Mouse (Mus musculus) stomach, embryonic 15.5 days (tissue): ENCODE measurements around the gene Sema4d. TPM values are rescaled to one million over a fixed set of nuclear protein-coding genes. Genes with fewer than 3 reads are reported as not detected.

Experiments used
- ATAC-seq: fragments of 200-750 bp; cut with Nextera tagmentation; 2 replicates; pipeline ENCODE4 v1.8.0; 2017; ENCODE audit warnings: low read depth, moderate number of reproducible peaks, moderate TSS enrichment; ENCODE audit not compliant: insufficient read depth, low FRiP score
- H3K27ac ChIP-seq: fragments of 300-500 bp; sonication (generic); 2 replicates; pipeline ENCODE4 v1.5.1; 2015; ENCODE audit warnings: mild to moderate bottlenecking, inconsistent platforms
- H3K27me3 ChIP-seq: fragments of 300-500 bp; sonication (generic); replicated peaks from 2 replicates; pipeline ENCODE4 v1.6.1; 2015; ENCODE audit warnings: inconsistent platforms
- H3K36me3 ChIP-seq: fragments of 300-500 bp; sonication (generic); 2 replicates; pipeline ENCODE4 v1.6.1; 2015; ENCODE audit warnings: inconsistent platforms
- H3K4me1 ChIP-seq: fragments of 300-500 bp; sonication (generic); 2 replicates; pipeline ENCODE4 v1.6.1; 2015; ENCODE audit warnings: inconsistent platforms
- H3K4me2 ChIP-seq: fragments of 300-500 bp; sonication (generic); 2 replicates; pipeline ENCODE4 v1.6.1; 2015; ENCODE audit warnings: mild to moderate bottlenecking, inconsistent platforms
- H3K4me3 ChIP-seq: fragments of 300-500 bp; sonication (generic); replicated peaks from 2 replicates; pipeline ENCODE4 v1.5.1; 2015; ENCODE audit warnings: inconsistent platforms
- H3K9ac ChIP-seq: fragments of 300-500 bp; sonication (generic); 2 replicates; pipeline ENCODE4 v1.6.1; 2015; ENCODE audit warnings: inconsistent platforms
- H3K9me3 ChIP-seq: fragments of 300-500 bp; sonication (generic); 2 replicates; pipeline ENCODE4 v1.6.1; 2016; ENCODE audit warnings: inconsistent platforms
- WGBS: fragments of 180-500 bp; shearing (Covaris S2); methylation state at CpG from one replicate; pipeline ENCODE4 v1.1.7; 2015; 5-methylcytosine and 5-hydroxymethylcytosine counted together
- polyA plus RNA-seq: library from polyadenylated mRNA; unstranded; fragments of >200 nt; fragmentation: Nextera tagmentation; extraction: Ambion mirVana; gene quantifications from 2 replicates; pipeline ENCODE4 v1.2.1, GENCODE M21; 2015

Gene Sema4d
- polyA plus RNA-seq, 1 experiment from 2014 or later = 10.2 TPM

- Histone ChIP-seq H3K4me2 (peak overlapping the region; percentile 16; the same call in 1 of the 2 replicates), H3K36me3 (no peaks in the 10 kb centered on the region), H3K9ac (no peak overlapping the region), H3K27ac (no peak overlapping the region), H3K4me1 (no peaks in the 10 kb centered on the region), H3K27me3 (no peaks in the 10 kb centered on the region), H3K4me3 (no peak overlapping the region), H3K9me3 (no peaks in the 10 kb centered on the region)
- 50% methylated on average over 22 of the region's 22 CpGs for WGBS
- no peak for ATAC-seq
Measured at GRCm38 (mm10) chr13:51705882-51706854, 87.4 kb downstream of the Sema4d start.

- ATAC-seq = no peak
- no peaks in the 10 kb centered on the region for H3K36me3 ChIP-seq
- no peak overlapping the region for H3K9ac ChIP-seq
- H3K9me3 ChIP-seq = no peaks in the 10 kb centered on the region
- no peak overlapping the region for H3K4me3 ChIP-seq
- 85% methylated on average over 5 of the region's 5 CpGs for WGBS
- no peaks in the 10 kb centered on the region for H3K27me3 ChIP-seq
- no peak overlapping the region for H3K27ac ChIP-seq
- no peaks in the 10 kb centered on the region for H3K4me1 ChIP-seq
- H3K4me2 ChIP-seq = no peak overlapping the region
Measured at GRCm38 (mm10) chr13:51703893-51704292, 89.7 kb downstream of the Sema4d start.

GRCm38 (mm10) chr13:51698318-51698717 lies 95.2 kb downstream of the Sema4d start:
- WGBS = 68% methylated on average over 3 of the region's 3 CpGs
- no peak overlapping the region for H3K4me3 ChIP-seq
- no peak overlapping the region for H3K4me2 ChIP-seq
- H3K4me1 ChIP-seq = no peaks in the 10 kb centered on the region
- H3K36me3 ChIP-seq = no peaks in the 10 kb centered on the region
- ATAC-seq = no peak
- H3K27me3 ChIP-seq = no peaks in the 10 kb centered on the region
- no peak overlapping the region for H3K9ac ChIP-seq
- H3K27ac ChIP-seq = no peak overlapping the region
- H3K9me3 ChIP-seq = no peaks in the 10 kb centered on the region

- 49% methylated on average over 4 of the region's 4 CpGs for WGBS
- Histone ChIP-seq H3K9ac (no peak overlapping the region), H3K4me3 (no peak overlapping the region), H3K4me1 (no peaks in the 10 kb centered on the region), H3K27ac (no peak overlapping the region), H3K9me3 (no peaks in the 10 kb centered on the region), H3K36me3 (no peaks in the 10 kb centered on the region), H3K27me3 (no peaks in the 10 kb centered on the region), H3K4me2 (no peak overlapping the region)
- ATAC-seq = no peak
Measured at GRCm38 (mm10) chr13:51697897-51698296, 95.7 kb downstream of the Sema4d start.

GRCm38 (mm10) chr13:51697455-51697854 lies 96.1 kb downstream of the Sema4d start:
- WGBS = 69% methylated on average over 6 of the region's 6 CpGs
- Histone ChIP-seq H3K9ac (no peak overlapping the region), H3K4me2 (no peak overlapping the region), H3K27ac (no peak overlapping the region), H3K27me3 (no peaks in the 10 kb centered on the region), H3K9me3 (no peaks in the 10 kb centered on the region), H3K4me1 (no peaks in the 10 kb centered on the region), H3K36me3 (no peaks in the 10 kb centered on the region), H3K4me3 (no peak overlapping the region)
- ATAC-seq = peak; percentile 45; the same call in 1 of the 2 replicates

GRCm38 (mm10) chr13:51696481-51696880 lies 97.1 kb downstream of the Sema4d start:
- ATAC-seq = no peak

GRCm38 (mm10) chr13:51688688-51689087 lies 104.9 kb downstream of the Sema4d start:
- H3K27me3 ChIP-seq = no peaks in the 10 kb centered on the region
- no peak overlapping the region for H3K4me3 ChIP-seq
- H3K36me3 ChIP-seq = peaks cover 29% of the 10 kb centered on the region
- H3K27ac ChIP-seq = no peak overlapping the region
- ATAC-seq = no peak
- no peaks in the 10 kb centered on the region for H3K9me3 ChIP-seq
- 51% methylated on average over 3 of the region's 3 CpGs for WGBS
- H3K9ac ChIP-seq = no peak overlapping the region
- no peaks in the 10 kb centered on the region for H3K4me1 ChIP-seq
- no peak overlapping the region for H3K4me2 ChIP-seq

More at GRCm38 (mm10) chr13:51696481-51696880, 97.1 kb downstream of the Sema4d start:
- Histone ChIP-seq H3K36me3 (no peaks in the 10 kb centered on the region), H3K27me3 (no peaks in the 10 kb centered on the region), H3K4me3 (no peak overlapping the region), H3K9me3 (no peaks in the 10 kb centered on the region), H3K4me2 (no peak overlapping the region), H3K4me1 (no peaks in the 10 kb centered on the region), H3K27ac (no peak overlapping the region), H3K9ac (no peak overlapping the region)

GRCm38 (mm10) chr13:51686966-51687365 lies 106.6 kb downstream of the Sema4d start:
- no peak overlapping the region for H3K27ac ChIP-seq
- no peak overlapping the region for H3K4me2 ChIP-seq
- no peaks in the 10 kb centered on the region for H3K27me3 ChIP-seq
- 89% methylated on average over 5 of the region's 5 CpGs for WGBS
- no peak overlapping the region for H3K9ac ChIP-seq
- no peak for ATAC-seq
- H3K36me3 ChIP-seq = peaks cover 43% of the 10 kb centered on the region
- no peaks in the 10 kb centered on the region for H3K9me3 ChIP-seq
- no peaks in the 10 kb centered on the region for H3K4me1 ChIP-seq
- H3K4me3 ChIP-seq = no peak overlapping the region

- ATAC-seq = peak; percentile 45; the same call in 1 of the 2 replicates
- Histone ChIP-seq H3K27ac (peak overlapping the region; percentile 69), H3K4me2 (no peak overlapping the region), H3K4me1 (no peaks in the 10 kb centered on the region), H3K4me3 (no peak overlapping the region), H3K36me3 (peaks cover 58% of the 10 kb centered on the region), H3K9me3 (no peaks in the 10 kb centered on the region), H3K27me3 (no peaks in the 10 kb centered on the region), H3K9ac (no peak overlapping the region)
- WGBS = 79% methylated on average over 7 of the region's 7 CpGs
Measured at GRCm38 (mm10) chr13:51685290-51685966, 108.1 kb downstream of the Sema4d start.

- peaks cover 78% of the 10 kb centered on the region for H3K36me3 ChIP-seq
- no peaks in the 10 kb centered on the region for H3K9me3 ChIP-seq
- H3K4me3 ChIP-seq = no peak overlapping the region
- 93% methylated on average over 8 of the region's 8 CpGs for WGBS
- no peak for ATAC-seq
- no peak overlapping the region for H3K27ac ChIP-seq
- no peaks in the 10 kb centered on the region for H3K27me3 ChIP-seq
- H3K9ac ChIP-seq = no peak overlapping the region
- no peak overlapping the region for H3K4me2 ChIP-seq
- H3K4me1 ChIP-seq = no peaks in the 10 kb centered on the region
Measured at GRCm38 (mm10) chr13:51681634-51682033, 111.9 kb downstream of the Sema4d start.

- Histone ChIP-seq H3K27ac (no peak overlapping the region), H3K27me3 (no peaks in the 10 kb centered on the region), H3K9ac (no peak overlapping the region), H3K36me3 (peaks cover 80% of the 10 kb centered on the region), H3K9me3 (no peaks in the 10 kb centered on the region), H3K4me2 (no peak overlapping the region), H3K4me3 (no peak overlapping the region), H3K4me1 (no peaks in the 10 kb centered on the region)
- WGBS = 88% methylated on average over 5 of the region's 5 CpGs
- ATAC-seq = no peak
Measured at GRCm38 (mm10) chr13:51681076-51681475, 112.5 kb downstream of the Sema4d start.

GRCm38 (mm10) chr13:51679332-51679731 lies 114.2 kb downstream of the Sema4d start:
- no peaks in the 10 kb centered on the region for H3K4me1 ChIP-seq
- no peaks in the 10 kb centered on the region for H3K9me3 ChIP-seq
- no peaks in the 10 kb centered on the region for H3K27me3 ChIP-seq
- no peak overlapping the region for H3K4me2 ChIP-seq
- 82% methylated on average over 4 of the region's 4 CpGs for WGBS
- H3K27ac ChIP-seq = no peak overlapping the region
- peaks cover 79% of the 10 kb centered on the region for H3K36me3 ChIP-seq
- no peak overlapping the region for H3K9ac ChIP-seq
- no peak for ATAC-seq
- no peak overlapping the region for H3K4me3 ChIP-seq
